Mouse (Mus musculus) embryo, embryonic 11 days (tissue): Measurements from ENCODE around the gene Zbtb11.
A peak's percentile ranks its signal among the peaks of the same experiment; 100 is the strongest.

ENCODE experiments used
- DNase-seq: peaks from one replicate; pipeline ENCODE4 v3.0.0-alpha.2; 2015

Zbtb11 gene

GRCm38 (mm10) chr16:56055911-56056310 is 82.2 kb downstream of the Zbtb11 start:
- no peak for DNase-seq

- peak; percentile 45 for DNase-seq
Observed at GRCm38 (mm10) chr16:56056944-56057590, 83.4 kb downstream of the Zbtb11 start.

GRCm38 (mm10) chr16:56058151-56058550 is 84.5 kb downstream of the Zbtb11 start:
- DNase-seq, result no peak
